Mouse (Mus musculus): Measurements from ENCODE around the gene Tmem115.

- TF ChIP-seq CTCF (IDR thresholded peaks at IDR 0.05; ENCODE audit: low read depth, low read length) (no peak), POLR2A (IDR thresholded peaks at IDR 0.05; ENCODE audit: extremely low read depth, insufficient read depth, low read length) (no peak)
These were observed 38.5 kb downstream of the Tmem115 start for GRCm38 (mm10) chr9:107572327-107572662.

Data from liver, adult 2 months (tissue).